Mouse (Mus musculus): ENCODE results near the gene 3110040M04Rik. TPM values are rescaled to one million over a fixed set of nuclear protein-coding genes. Genes with fewer than 3 reads are reported as not detected.
"Not testable (repeated sequence)": the region's sequence is repeated elsewhere in the genome, so short reads cannot be mapped to it uniquely, and the experiment has no call there.

The 3110040M04Rik gene
- total RNA-seq, 2 experiments from 2014 or later, result not detected

DNA sequence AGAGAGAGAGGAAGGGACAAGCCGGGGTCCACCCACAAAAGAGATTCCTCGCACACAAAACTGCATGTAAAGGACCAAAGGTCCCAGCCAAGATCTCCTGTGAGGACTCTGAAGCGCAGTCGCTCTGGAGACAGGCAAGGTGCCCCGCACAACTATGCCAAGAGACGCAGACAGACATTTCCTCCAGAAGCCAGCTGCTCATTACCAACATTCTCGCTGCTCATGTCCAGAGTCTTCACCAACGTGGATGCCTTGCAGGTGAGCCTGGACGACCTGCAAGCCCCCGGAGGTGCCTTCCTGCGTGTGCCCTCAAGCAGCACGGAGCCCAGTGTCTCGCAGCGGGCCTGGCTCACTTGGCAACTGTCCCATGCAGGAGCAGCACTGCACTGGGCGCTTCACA, 11.2 kb upstream of the 3110040M04Rik start:
- DNase-seq, result not testable (repeated sequence)

DNA sequence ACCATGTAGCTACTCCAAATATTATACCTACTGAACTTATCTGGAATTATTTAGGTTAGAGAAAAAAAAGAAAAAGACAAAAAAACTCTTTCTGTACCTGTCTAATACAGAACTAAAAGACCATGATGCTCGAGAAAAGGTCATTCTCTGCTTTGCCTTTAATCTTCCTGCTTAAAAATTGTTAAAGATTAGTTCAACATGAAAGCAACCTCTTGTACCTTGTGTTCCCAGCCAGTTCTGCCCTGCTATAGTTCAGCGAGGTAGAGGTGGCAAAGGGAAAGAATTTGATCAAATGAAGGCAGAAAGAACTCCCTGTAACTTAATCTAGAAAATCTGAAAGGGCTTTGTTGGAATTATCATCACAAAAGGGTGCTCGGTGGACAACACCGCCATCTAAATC, 7.9 kb upstream of the 3110040M04Rik start:
- DNase-seq, result not testable (repeated sequence)

DNA sequence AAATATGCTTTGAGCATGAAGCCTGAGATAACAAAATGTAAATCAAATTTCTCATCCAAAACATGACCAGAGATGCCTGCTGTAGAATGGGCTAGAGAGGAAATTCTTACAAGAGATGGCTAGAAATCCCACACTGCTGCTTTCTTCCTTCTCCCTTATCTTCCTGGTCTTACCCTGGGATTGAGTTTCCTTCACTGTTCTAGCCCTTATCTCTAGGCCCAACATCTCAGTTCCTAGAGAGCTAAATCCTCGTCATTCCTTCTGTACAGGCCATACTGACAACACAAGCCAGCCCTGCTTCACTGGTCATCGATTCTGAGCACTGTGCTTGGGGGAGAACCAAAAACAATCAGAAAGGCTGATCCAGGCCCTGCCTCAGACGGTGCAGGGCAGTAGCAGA, 7.2 kb upstream of the 3110040M04Rik start:
- DNase-seq, result not testable (repeated sequence)

DNA sequence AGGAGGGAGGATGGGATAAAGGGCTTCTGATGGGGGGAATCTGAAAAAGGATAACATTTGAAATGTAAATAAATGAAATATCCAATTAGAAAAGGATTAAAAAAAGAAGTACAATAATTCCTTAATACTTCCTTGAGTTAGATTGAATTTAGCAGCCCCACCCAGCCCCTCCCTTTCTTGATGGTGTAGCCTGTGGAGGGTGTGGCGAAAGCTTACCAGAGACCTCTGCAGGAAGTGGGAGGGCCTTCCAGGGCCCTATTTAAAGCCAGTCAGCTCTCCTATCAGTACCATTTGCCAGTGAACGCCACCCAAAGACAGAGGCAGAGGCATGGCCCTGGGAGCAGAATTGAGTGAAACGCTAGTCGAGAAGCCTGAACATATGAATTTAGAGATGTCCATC, 5.8 kb upstream of the 3110040M04Rik start, which contains the start of gene Gm47995:
Gene Gm47995, plus strand, starts transcription at position 329 of the 400 bp plus-strand sequence.
- DNase-seq, result not testable (repeated sequence)

DNA sequence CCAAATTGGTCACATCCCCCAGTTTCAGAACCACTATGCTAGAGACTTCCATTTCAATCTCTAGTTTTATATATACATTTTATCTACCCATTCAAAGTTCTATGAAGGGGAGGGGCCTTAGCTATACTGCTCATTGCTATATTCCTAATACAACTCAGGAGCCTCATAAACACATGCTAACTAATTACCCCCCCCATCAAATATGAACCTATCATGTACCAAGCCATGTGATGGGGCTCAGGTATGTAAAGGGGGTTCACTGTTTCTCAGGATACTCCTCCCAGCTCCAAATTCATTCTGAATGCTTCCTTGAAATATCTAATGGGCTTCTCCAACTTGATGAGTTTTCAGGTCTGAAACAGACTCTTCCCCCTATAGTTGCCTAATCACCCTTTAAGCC, 3.3 kb upstream of the 3110040M04Rik start:
- not testable (repeated sequence) for DNase-seq

DNA sequence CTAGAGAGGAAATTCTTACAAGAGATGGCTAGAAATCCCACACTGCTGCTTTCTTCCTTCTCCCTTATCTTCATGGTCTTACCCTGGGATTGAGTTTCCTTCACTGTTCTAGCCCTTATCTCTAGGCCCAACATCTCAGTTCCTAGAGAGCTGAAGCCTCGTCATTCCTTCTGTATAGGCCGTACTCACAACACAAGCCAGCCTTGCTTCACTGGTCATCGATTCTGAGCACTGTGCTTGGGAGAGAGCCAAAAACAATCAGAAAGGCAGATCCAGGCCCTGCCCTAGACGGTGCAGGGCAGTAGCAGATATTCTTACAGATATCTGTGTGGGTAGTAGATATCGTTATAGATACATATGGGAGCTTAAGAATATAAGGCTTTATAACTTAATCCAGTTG, 1.1 kb upstream of the 3110040M04Rik start:
- DNase-seq, result not testable (repeated sequence)

DNA sequence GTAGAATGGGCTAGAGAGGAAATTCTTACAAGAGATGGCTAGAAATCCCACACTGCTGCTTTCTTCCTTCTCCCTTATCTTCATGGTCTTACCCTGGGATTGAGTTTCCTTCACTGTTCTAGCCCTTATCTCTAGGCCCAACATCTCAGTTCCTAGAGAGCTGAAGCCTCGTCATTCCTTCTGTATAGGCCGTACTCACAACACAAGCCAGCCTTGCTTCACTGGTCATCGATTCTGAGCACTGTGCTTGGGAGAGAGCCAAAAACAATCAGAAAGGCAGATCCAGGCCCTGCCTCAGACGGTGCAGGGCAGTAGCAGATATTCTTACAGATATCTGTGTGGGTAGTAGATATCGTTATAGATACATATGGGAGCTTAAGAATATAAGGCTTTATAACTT, 4.6 kb downstream of the 3110040M04Rik start:
- not testable (repeated sequence) for DNase-seq

DNA sequence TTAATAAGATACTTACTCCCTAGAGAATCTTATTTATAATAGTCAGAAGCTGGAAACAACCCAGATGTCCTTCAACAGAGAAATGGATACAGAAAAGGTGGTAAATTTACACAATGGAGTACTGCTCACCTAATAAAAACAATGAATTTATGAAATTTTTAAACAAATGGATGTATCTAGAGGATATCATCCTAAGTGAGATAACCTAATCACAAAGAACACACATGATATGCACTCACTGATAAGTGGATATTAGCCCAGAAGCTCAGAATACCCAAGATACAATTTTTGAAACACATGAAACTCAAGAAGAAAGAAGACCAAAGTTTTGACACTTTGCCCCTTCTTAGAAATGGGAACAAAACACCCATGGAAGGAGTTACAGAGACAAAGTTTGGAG, 5.0 kb downstream of the 3110040M04Rik start:
- DNase-seq, result not testable (repeated sequence)

DNA sequence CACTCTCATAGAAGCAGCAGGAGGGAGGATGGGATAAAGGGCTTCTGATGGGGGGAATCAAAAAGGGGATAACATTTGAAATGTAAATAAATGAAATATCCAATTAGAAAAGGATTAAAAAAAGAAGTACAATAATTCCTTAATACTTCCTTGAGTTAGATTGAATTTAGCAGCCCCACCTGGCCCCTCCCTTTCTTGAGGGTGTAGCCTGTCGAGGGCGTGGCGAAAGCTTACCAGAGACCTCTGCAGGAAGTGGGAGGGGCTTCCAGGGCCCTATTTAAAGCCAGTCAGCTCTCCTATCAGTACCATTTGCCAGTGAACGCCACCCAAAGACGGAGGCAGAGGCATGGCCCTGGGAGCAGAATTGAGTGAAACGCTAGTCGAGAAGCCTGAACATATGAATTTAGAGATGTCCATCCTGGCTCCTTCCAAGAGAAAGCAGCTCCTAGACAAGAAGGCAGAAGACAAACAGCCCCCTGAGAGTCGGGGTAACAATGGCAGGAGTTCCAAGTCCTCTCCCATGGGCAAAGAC, 6.0 kb downstream of the 3110040M04Rik start, which contains the start of gene Gm47996:
Gene Gm47996, plus strand, starts transcription at position 308 of the 532 bp plus-strand sequence.
- not testable (repeated sequence) for DNase-seq

DNA sequence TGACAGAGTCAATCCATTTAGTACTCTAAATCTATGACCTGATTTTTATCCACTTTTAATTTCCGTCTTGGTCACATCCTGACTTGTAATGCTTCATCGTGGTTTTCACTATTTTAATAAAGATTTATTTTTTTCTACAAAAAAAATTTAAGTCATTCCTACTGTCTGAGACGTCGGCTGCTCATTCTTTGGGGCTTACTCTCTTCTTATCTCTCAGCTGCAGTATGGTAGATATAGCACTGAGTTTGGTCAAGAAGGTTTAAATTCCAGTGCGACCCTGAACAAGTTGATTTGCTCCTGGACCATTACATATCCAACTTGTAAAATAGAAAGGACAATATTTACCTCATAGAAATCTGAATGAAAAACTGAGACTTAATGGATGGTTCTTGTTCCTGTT, 7.7 kb downstream of the 3110040M04Rik start:
- DNase-seq, result not testable (repeated sequence)

DNA sequence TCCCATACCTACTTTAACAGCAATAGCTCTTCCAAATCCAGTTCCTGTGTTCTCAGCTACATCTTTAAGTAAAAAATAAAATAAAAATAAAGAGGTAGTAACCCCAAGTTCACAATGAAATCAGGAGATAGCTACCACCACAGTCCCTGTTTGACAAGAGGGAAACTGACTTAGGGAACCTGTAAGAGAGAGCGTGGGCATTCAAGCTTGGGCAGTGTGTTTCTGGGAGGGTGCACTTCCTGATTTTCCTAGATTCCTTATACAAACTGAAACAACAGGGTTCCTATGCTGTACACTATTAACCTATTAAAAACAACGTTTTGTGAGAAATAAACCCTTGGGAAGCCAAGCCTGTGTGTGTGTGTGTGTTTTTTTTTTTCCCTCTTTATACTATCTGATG, 10.9 kb downstream of the 3110040M04Rik start:
- DNase-seq, result no peak

DNA sequence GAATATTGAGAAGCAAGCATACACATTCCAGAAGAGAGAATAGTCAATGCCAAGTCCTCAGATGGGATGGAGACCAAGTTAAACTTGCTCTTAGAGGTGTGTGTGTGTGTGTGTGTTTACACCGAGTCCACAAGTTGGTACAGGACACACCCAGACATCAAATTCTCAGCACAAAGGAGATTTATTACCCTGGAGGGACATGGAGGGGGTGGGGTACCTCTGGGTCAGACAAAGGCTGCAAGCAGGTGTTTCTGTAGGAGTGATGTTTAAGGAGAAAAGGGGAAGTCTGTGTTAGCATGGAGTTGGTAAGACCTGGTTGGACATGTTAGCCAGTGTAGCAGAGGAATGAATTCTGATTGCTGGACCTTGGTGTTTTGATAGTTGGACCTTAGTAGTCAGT, 12.1 kb downstream of the 3110040M04Rik start:
- no peak for DNase-seq

DNA sequence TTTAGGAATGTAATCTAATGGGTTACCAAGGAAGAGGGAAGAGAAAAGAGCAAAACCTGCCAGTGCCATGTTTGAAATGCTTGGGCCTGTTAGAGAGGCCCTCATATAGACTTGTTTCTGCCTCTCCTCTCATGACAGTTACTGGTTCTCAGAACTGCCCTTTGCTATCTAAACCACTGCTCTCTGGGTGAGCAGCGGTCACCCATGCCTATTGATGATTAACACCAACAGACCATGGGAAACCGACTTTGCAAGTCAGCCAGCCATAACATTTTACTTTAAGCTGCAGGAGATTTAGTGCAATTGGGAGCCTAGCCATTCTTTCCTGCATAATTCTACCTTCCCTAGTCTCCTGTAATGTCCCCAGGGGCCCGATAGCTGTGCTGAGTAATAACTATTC, 12.5 kb downstream of the 3110040M04Rik start:
- DNase-seq, result no peak

DNA sequence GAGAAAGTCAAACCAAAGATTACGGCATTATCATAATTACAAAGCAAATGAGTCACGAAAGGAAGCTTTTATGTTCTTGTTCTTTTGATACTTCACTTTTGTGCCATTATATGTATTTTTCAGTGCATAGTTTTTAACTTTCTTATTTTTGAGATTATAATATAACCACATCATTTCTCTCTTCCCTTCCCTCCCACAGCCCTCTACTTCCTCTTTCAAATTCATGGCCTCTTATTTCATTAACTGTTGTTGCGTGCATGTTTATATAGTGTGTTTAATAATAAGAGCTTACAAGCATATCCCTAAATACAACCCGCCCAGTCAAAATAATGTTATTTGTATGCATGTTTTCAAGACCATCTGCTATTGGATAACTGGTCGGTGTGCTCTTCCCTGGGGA, 15.1 kb downstream of the 3110040M04Rik start:
- DNase-seq, result no peak

DNA sequence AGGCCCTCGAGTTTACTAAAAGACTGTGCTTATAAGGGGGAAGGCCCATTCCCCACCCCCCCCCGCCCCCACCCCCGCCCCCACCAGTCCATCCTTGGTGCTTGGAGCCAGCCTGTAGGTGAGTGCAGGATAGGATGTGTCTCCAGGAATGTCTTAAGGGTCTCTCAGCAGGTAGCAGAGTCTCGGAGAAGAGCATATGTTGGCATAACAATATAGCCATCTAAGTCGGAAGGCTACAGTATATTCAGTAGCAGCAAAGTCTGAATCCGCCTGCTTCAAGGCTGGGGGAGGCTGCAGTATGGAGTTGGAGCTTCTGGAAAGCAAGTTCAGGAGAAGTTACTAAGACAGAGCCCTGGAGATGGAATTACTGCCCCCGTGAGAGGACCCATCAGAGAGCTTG, 16.2 kb downstream of the 3110040M04Rik start:
- no peak for DNase-seq

DNA sequence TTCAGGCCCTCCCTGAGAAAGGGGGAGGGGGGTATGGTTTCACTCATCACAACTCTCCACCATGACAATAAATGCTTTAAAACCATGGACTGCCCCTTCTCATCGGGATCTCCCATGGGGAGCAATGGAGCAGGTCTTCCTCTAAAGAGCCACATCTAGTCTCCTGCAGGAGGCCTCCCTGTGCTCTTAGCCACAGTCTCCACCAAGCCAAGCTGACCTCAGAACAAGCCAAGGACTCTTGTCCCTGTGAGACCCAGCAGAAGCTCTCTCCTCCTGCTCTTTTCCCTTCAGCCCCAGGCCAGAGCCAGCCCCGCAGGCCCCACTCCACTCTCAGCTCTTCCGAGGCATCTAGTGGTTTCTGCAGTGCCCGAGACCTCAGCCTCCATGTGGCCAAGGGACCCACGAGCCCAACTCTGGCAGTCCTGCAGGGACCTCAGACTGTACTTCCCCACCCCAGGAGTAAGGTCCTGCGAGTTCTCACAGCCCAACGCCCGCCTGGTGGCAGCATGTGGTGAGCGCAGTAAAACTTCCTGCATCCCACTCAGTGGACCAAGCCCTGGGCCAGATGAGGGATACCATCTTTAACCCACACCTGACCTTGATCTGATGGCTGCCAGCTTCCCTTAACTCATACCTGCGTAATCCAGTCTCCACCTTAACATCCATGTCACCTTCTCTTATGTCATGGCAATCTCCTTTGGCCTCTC, 18.8 kb downstream of the 3110040M04Rik start:
- no peak for DNase-seq

DNA sequence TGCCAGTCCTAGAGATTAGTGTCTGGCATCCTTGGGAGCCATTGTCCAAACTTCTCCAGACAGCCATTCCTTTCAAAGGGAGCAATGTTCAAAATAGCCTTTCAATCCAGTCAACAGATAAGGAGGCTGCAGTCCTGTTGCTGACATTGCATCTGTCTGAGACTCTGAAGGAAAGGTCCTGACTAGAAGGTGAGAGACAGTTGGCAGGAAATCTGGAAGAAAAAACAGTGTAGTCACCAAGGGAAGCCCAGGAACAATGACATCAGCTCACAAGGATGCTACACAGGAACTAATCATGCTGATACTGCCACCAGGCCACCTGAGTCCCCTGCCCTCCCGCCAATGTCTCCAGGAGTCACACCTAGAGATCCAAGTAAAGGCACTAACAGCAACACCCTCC, 19.5 kb downstream of the 3110040M04Rik start:
- no peak for DNase-seq

DNA sequence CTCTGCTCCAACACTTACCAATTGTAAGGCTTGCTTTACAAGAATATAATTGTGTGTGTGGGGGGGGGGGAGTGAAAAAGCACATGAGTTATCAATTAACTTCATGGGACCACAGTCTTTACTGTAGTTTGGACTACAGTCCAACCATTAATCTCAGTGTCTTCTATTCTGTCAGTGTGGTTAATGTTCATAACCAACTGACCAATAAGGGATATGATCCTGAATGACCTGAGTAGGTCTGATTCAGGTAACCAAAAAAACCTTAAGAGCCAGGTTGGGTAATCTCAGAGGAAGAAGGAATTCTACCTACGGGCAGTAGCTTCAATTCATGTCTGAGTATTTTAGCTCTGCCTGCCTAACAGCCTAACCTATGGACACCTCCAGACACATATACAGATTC, 20.6 kb downstream of the 3110040M04Rik start:
- DNase-seq, result no peak

DNA sequence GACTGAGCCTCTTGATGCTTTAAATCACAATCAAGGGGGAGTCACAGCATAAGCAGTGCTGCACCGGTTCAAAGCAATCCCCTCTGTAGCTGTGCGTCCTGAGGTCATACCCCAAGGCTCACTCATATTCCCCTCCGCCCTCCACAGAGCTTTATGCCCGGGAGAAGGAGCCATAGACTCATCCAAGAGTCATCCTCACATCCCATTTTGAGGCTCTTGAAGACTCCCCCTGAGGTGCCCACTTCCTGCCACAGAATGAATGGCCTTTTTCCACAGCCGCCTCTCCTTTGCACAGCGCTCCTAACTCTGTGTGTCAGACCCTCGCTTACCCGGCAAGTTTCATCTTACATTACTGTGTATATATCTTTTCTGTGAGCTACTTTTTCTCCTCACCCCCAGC, 23.6 kb downstream of the 3110040M04Rik start:
- DNase-seq, result no peak

DNA sequence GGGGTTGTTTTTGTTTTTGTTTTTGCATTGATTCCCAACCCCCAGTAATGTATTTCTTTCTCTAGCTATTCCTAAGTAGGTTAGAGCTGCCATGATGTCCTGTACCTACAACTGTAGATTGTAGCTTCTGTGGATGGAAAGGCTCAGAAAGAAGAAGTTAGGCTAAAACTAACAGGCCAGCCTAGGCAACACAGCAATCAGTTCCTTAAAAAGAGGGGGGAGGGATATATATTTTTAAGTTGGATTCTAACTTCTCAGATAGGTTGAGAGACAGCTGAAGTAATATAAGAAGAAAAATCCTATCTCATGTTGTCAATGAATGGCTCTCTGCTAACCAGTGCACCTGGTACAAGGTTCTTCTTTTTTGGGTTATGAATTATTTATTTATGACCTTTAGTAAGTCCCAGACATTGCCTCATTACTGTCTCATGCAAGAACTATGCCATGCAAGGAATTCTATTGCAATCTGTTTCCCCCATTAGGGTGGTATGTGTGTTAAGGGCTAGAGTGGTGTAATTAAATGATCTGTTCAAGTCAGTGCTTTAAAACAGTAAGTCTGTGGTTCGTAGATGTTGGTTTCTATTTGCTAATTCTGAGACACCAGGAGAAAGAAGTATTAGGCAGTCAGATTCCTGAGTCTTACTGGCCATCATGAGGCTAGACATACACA, 24.5 kb downstream of the 3110040M04Rik start:
- no peak for DNase-seq

DNA sequence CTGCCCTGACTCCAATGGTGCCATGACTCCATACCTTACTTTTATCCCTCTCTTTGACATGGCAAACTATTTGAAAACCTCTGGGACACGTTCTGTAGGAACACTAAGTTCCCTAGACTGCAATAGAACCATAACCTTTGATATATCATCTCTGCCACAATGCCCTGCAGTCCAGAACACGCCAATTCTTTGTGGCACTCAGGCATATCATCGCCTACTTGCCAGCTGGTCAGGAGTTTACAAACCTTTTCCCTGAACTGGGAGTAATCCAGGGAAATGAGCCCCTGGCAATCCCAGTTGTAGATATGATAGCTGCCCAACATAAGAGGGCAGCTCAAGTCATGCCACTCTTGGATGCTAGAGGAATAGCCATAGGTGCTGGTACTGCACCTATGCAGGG, 28.4 kb downstream of the 3110040M04Rik start:
- DNase-seq, result no peak

DNA sequence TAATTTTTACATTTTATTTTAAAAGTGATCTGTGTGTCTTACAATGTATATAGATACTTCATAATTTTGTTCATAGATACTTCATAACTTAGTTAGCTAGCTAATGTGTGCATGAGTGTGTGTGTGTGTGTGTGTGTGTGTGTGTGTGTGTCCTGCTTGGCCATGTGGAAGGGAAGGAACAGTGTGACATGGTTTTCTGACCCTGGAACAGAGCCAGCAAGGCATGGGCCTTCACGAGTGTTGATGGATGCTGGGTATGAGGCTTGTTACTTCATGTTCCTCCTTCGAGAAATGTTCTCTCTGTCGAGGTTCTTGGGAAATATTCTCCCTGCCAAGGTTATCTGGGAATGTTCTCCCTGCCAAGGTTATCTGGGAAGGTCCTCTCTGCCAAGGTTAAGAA, 29.8 kb downstream of the 3110040M04Rik start:
- DNase-seq, result no peak

DNA sequence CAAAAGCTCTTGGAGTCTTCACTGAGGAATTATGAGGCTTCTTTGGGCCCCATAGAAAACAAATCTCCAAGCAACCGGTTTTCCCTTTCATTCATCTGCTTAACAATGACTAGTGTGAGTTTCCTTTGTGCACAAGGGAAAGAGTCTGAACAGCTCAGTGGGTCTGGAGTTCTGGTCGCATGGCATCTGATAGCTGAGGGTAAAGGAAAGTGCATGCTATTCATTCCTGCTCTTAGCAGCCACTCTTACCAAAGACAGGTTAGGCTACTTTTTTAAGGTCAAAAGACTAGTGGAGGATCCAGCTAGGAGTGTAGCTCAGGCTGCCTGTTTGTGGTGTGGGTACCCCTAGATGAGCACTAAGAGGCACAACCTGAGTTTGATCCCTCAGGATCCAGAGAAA, 31.7 kb downstream of the 3110040M04Rik start:
- DNase-seq, result no peak
